Mouse (Mus musculus): ENCODE results near the gene Uts2r. TPM values are rescaled to one million over a fixed set of nuclear protein-coding genes. Genes with fewer than 3 reads are reported as not detected.

Gene Uts2r
- polyA plus RNA-seq, 1 experiment from 2014 or later = not detected

- Histone ChIP-seq H3K4me3 (ENCODE audit: low read depth, low read length) (no peak overlapping the region), H3K4me1 (ENCODE audit: control insufficient read depth, insufficient read depth, low read length) (no peaks in the 10 kb centered on the region), H3K4me2 (no peak overlapping the region), H3K9ac (ENCODE audit: low read length) (no peak overlapping the region), H3K27ac (ENCODE audit: low read depth, low read length) (no peak overlapping the region), H3K36me3 (ENCODE audit: control insufficient read depth, insufficient read depth, low read length) (no peaks in the 10 kb centered on the region), H3K9me3 (ENCODE audit: control insufficient read depth, low read length) (no peaks in the 10 kb centered on the region), H3K27me3 (ENCODE audit: control insufficient read depth, insufficient read depth, low read length) (no peaks in the 10 kb centered on the region)
- no peak for ATAC-seq (ENCODE audit: low FRiP score)
- no peak for DNase-seq (ENCODE audit: low spot score, missing footprints)
- 83% methylated on average over 2 of the region's 2 CpGs for WGBS
Measured at GRCm38 (mm10) chr11:121192742-121193141, 32.7 kb downstream of the Uts2r start.

GRCm38 (mm10) chr11:121193415-121193814 is 33.3 kb downstream of the Uts2r start:
- no peak overlapping the region for H3K9ac ChIP-seq (ENCODE audit: low read length)
- no peak overlapping the region for H3K4me2 ChIP-seq
- H3K27ac ChIP-seq (ENCODE audit: low read depth, low read length) = no peak overlapping the region
- no peaks in the 10 kb centered on the region for H3K4me1 ChIP-seq (ENCODE audit: control insufficient read depth, insufficient read depth, low read length)
- no peaks in the 10 kb centered on the region for H3K9me3 ChIP-seq (ENCODE audit: control insufficient read depth, low read length)
- H3K27me3 ChIP-seq (ENCODE audit: control insufficient read depth, insufficient read depth, low read length) = no peaks in the 10 kb centered on the region
- H3K36me3 ChIP-seq (ENCODE audit: control insufficient read depth, insufficient read depth, low read length) = no peaks in the 10 kb centered on the region
- ATAC-seq (ENCODE audit: low FRiP score) = no peak
- H3K4me3 ChIP-seq (ENCODE audit: low read depth, low read length) = no peak overlapping the region
- no peak for DNase-seq (ENCODE audit: low spot score, missing footprints)
- 86% methylated on average over 3 of the region's 3 CpGs for WGBS

GRCm38 (mm10) chr11:121198622-121199021 is 38.6 kb downstream of the Uts2r start:
- Histone ChIP-seq H3K4me1 (ENCODE audit: control insufficient read depth, insufficient read depth, low read length) (peaks cover 1% of the 10 kb centered on the region; the same call in 1 of the 2 replicates), H3K36me3 (ENCODE audit: control insufficient read depth, insufficient read depth, low read length) (no peaks in the 10 kb centered on the region), H3K27ac (ENCODE audit: low read depth, low read length) (no peak overlapping the region), H3K27me3 (ENCODE audit: control insufficient read depth, insufficient read depth, low read length) (no peaks in the 10 kb centered on the region), H3K4me3 (ENCODE audit: low read depth, low read length) (no peak overlapping the region), H3K9me3 (ENCODE audit: control insufficient read depth, low read length) (no peaks in the 10 kb centered on the region), H3K9ac (ENCODE audit: low read length) (no peak overlapping the region), H3K4me2 (no peak overlapping the region)
- ATAC-seq (ENCODE audit: low FRiP score) (no peak), DNase-seq (ENCODE audit: low spot score, missing footprints) (no peak)
- 55% methylated on average over 2 of the region's 2 CpGs for WGBS

GRCm38 (mm10) chr11:121199851-121200250 is 39.8 kb downstream of the Uts2r start:
- Histone ChIP-seq H3K4me1 (ENCODE audit: control insufficient read depth, insufficient read depth, low read length) (peaks cover 5% of the 10 kb centered on the region; the same call in 1 of the 2 replicates), H3K27me3 (ENCODE audit: control insufficient read depth, insufficient read depth, low read length) (no peaks in the 10 kb centered on the region), H3K36me3 (ENCODE audit: control insufficient read depth, insufficient read depth, low read length) (no peaks in the 10 kb centered on the region), H3K4me2 (no peak overlapping the region), H3K4me3 (ENCODE audit: low read depth, low read length) (no peak overlapping the region), H3K9me3 (ENCODE audit: control insufficient read depth, low read length) (no peaks in the 10 kb centered on the region), H3K9ac (ENCODE audit: low read length) (no peak overlapping the region), H3K27ac (ENCODE audit: low read depth, low read length) (no peak overlapping the region)
- ATAC-seq (ENCODE audit: low FRiP score) (no peak), DNase-seq (ENCODE audit: low spot score, missing footprints) (no peak)
- 81% methylated on average over 4 of the region's 4 CpGs for WGBS

- WGBS = 86% methylated on average over 6 of the region's 6 CpGs
- H3K36me3 ChIP-seq (ENCODE audit: control insufficient read depth, insufficient read depth, low read length) = no peaks in the 10 kb centered on the region
- H3K4me3 ChIP-seq (ENCODE audit: low read depth, low read length) = no peak overlapping the region
- H3K27me3 ChIP-seq (ENCODE audit: control insufficient read depth, insufficient read depth, low read length) = no peaks in the 10 kb centered on the region
- no peak overlapping the region for H3K9ac ChIP-seq (ENCODE audit: low read length)
- DNase-seq (ENCODE audit: low spot score, missing footprints) = no peak
- H3K27ac ChIP-seq (ENCODE audit: low read depth, low read length) = no peak overlapping the region
- no peak for ATAC-seq (ENCODE audit: low FRiP score)
- H3K4me1 ChIP-seq (ENCODE audit: control insufficient read depth, insufficient read depth, low read length) = peaks cover 9% of the 10 kb centered on the region; the same call in 1 of the 2 replicates
- no peak overlapping the region for H3K4me2 ChIP-seq
- no peaks in the 10 kb centered on the region for H3K9me3 ChIP-seq (ENCODE audit: control insufficient read depth, low read length)
Measured at GRCm38 (mm10) chr11:121200781-121201180, 40.7 kb downstream of the Uts2r start.

GRCm38 (mm10) chr11:121201436-121202198 is 41.5 kb downstream of the Uts2r start:
- no peak overlapping the region for H3K4me3 ChIP-seq (ENCODE audit: low read depth, low read length)
- H3K27ac ChIP-seq (ENCODE audit: low read depth, low read length) = no peak overlapping the region
- H3K27me3 ChIP-seq (ENCODE audit: control insufficient read depth, insufficient read depth, low read length) = no peaks in the 10 kb centered on the region
- H3K9me3 ChIP-seq (ENCODE audit: control insufficient read depth, low read length) = no peaks in the 10 kb centered on the region
- ATAC-seq (ENCODE audit: low FRiP score) (no peak), DNase-seq (ENCODE audit: low spot score, missing footprints) (no peak)
- peaks cover 9% of the 10 kb centered on the region; the same call in 1 of the 2 replicates for H3K4me1 ChIP-seq (ENCODE audit: control insufficient read depth, insufficient read depth, low read length)
- no peak overlapping the region for H3K4me2 ChIP-seq
- 75% methylated on average over 11 of the region's 11 CpGs for WGBS
- H3K9ac ChIP-seq (ENCODE audit: low read length) = no peak overlapping the region
- H3K36me3 ChIP-seq (ENCODE audit: control insufficient read depth, insufficient read depth, low read length) = no peaks in the 10 kb centered on the region

GRCm38 (mm10) chr11:121203859-121204160 is 43.7 kb downstream of the Uts2r start:
- 2% methylated on average over 5 of the region's 5 CpGs for WGBS
- peaks cover 9% of the 10 kb centered on the region; the same call in 1 of the 2 replicates for H3K4me1 ChIP-seq (ENCODE audit: control insufficient read depth, insufficient read depth, low read length)
- DNase-seq (ENCODE audit: low spot score, missing footprints) (no peak), ATAC-seq (ENCODE audit: low FRiP score) (no peak)
- H3K27me3 ChIP-seq (ENCODE audit: control insufficient read depth, insufficient read depth, low read length) = no peaks in the 10 kb centered on the region
- H3K9ac ChIP-seq (ENCODE audit: low read length) = peak overlapping the region; percentile 81
- peak overlapping the region; percentile 66 for H3K4me2 ChIP-seq
- H3K9me3 ChIP-seq (ENCODE audit: control insufficient read depth, low read length) = no peaks in the 10 kb centered on the region
- peak overlapping the region; percentile 78 for H3K4me3 ChIP-seq (ENCODE audit: low read depth, low read length)
- no peak overlapping the region for H3K27ac ChIP-seq (ENCODE audit: low read depth, low read length)
- no peaks in the 10 kb centered on the region for H3K36me3 ChIP-seq (ENCODE audit: control insufficient read depth, insufficient read depth, low read length)

- Histone ChIP-seq H3K9ac (ENCODE audit: low read length) (peak within 1 kb of the TSS; percentile 81), H3K27me3 (ENCODE audit: control insufficient read depth, insufficient read depth, low read length) (no peaks in the 10 kb centered on the region), H3K27ac (ENCODE audit: low read depth, low read length) (peak within 1 kb of the TSS; percentile 69), H3K4me3 (ENCODE audit: low read depth, low read length) (peak within 1 kb of the TSS; percentile 78), H3K4me1 (ENCODE audit: control insufficient read depth, insufficient read depth, low read length) (peaks cover 9% of the 10 kb centered on the region; the same call in 1 of the 2 replicates), H3K9me3 (ENCODE audit: control insufficient read depth, low read length) (no peaks in the 10 kb centered on the region), H3K36me3 (ENCODE audit: control insufficient read depth, insufficient read depth, low read length) (no peaks in the 10 kb centered on the region), H3K4me2 (peak within 1 kb of the TSS; percentile 66)
- ATAC-seq (ENCODE audit: low FRiP score) (peak; percentile 98), DNase-seq (ENCODE audit: low spot score, missing footprints) (peak; percentile 100)
- WGBS = under 1% methylated on average over 68 of the region's 70 CpGs
Measured at GRCm38 (mm10) chr11:121204161-121205006, 44.3 kb downstream of the Uts2r start, which contains the start of the genes Hexdc and Ogfod3. Gene Hexdc, plus strand, starts transcription at chr11:121204433. Gene Ogfod3, minus strand, starts transcription at chr11:121204711.
